Mouse (Mus musculus) stomach, postnatal 0 days (tissue): ENCODE measurements around the gene Olfr1234. TPM values are rescaled to one million over a fixed set of nuclear protein-coding genes. Genes with fewer than 3 reads are reported as not detected.

ENCODE experiments used
- ATAC-seq: fragments of 200-750 bp; cut with Nextera tagmentation; 2 replicates; pipeline ENCODE4 v1.8.0; 2017; ENCODE audit not compliant: low FRiP score, low TSS enrichment
- DNase-seq: peaks from one replicate; pipeline ENCODE4 v3.0.0-alpha.2; 2016; ENCODE audit warnings: low spot score
- H3K27ac ChIP-seq: fragments of 300-500 bp; sonication (generic); replicated peaks from 2 replicates; pipeline ENCODE4 v1.5.1; 2014; ENCODE audit warnings: mild to moderate bottlenecking, control low read depth
- H3K27me3 ChIP-seq: fragments of 300-500 bp; sonication (generic); 2 replicates; pipeline ENCODE4 v1.6.1; 2014; ENCODE audit warnings: low read length; ENCODE audit not compliant: control insufficient read depth, insufficient read depth
- H3K36me3 ChIP-seq: fragments of 300-500 bp; sonication (generic); 2 replicates; pipeline ENCODE4 v1.6.1; 2014; ENCODE audit warnings: low read length, mixed read lengths; ENCODE audit not compliant: control insufficient read depth, insufficient read depth
- H3K4me1 ChIP-seq: fragments of 300-500 bp; sonication (generic); replicated peaks from 2 replicates; pipeline ENCODE4 v1.6.1; 2014; ENCODE audit warnings: antibody characterized with exemption; ENCODE audit not compliant: control insufficient read depth, insufficient read depth
- H3K4me2 ChIP-seq: fragments of 300-500 bp; sonication (generic); replicated peaks from 2 replicates; pipeline ENCODE4 v1.6.1; 2014; ENCODE audit warnings: low read depth, mild to moderate bottlenecking, control low read depth, moderate library complexity
- H3K4me3 ChIP-seq: fragments of 300-500 bp; sonication (generic); 2 replicates; pipeline ENCODE4 v1.5.1; 2014; ENCODE audit warnings: low read depth, low read length, control low read depth
- H3K9ac ChIP-seq: fragments of 300-500 bp; sonication (generic); 2 replicates; pipeline ENCODE4 v1.6.1; 2014; ENCODE audit warnings: mild to moderate bottlenecking, low read length, control low read depth, mixed read lengths
- H3K9me3 ChIP-seq: fragments of 300-500 bp; sonication (generic); 2 replicates; pipeline ENCODE4 v1.6.1; 2016; ENCODE audit warnings: low read length; ENCODE audit not compliant: control insufficient read depth
- CTCF ChIP-seq: IDR thresholded peaks from 2 replicates; pipeline ENCODE4 v1.5.1; 2016; ENCODE audit warnings: antibody characterized with exemption, low read depth, mild to moderate bottlenecking, moderate library complexity
- EP300 ChIP-seq: optimal IDR thresholded peaks from 2 replicates; pipeline ENCODE3; 2016; ENCODE audit warnings: antibody characterized with exemption
- WGBS: fragments of 180-500 bp; shearing (Covaris S2); extraction: QIAGEN DNeasy Blood & Tissue Kit; methylation state at CpG from one replicate; pipeline ENCODE4 v1.1.7; 2014; 5-methylcytosine and 5-hydroxymethylcytosine counted together
- polyA plus RNA-seq: library from polyadenylated mRNA; unstranded; fragments of >200 nt; fragmentation: Nextera tagmentation; extraction: Ambion mirVana; gene quantifications from 2 replicates; pipeline ENCODE4 v1.2.1, GENCODE M21; 2015

The Olfr1234 gene
- not detected in 2 replicates for polyA plus RNA-seq

GRCm38 (mm10) chr2:89364765-89365164 lies at the start of gene Olfr1234:
Olfr1234 (minus strand) TSS chr2:89364865.
- Histone ChIP-seq H3K9me3 (no peaks in the 10 kb centered on the region), H3K4me2 (no peak within 1 kb of the TSS), H3K36me3 (no peaks in the 10 kb centered on the region), H3K4me3 (no peak within 1 kb of the TSS), H3K27me3 (no peaks in the 10 kb centered on the region), H3K9ac (no peak within 1 kb of the TSS), H3K27ac (no peak within 1 kb of the TSS), H3K4me1 (no peaks in the 10 kb centered on the region)
- ATAC-seq (no peak), DNase-seq (no peak)
- TF ChIP-seq EP300 (no peak), CTCF (no peak)
- WGBS = 82% methylated on average over 4 of the region's 4 CpGs

- no peak within 1 kb of the TSS for H3K4me2 ChIP-seq
- WGBS = 92% methylated on average over 2 of the region's 2 CpGs
- TF ChIP-seq EP300 (no peak), CTCF (no peak)
- no peaks in the 10 kb centered on the region for H3K9me3 ChIP-seq
- H3K4me3 ChIP-seq = no peak within 1 kb of the TSS
- H3K9ac ChIP-seq = no peak within 1 kb of the TSS
- no peaks in the 10 kb centered on the region for H3K4me1 ChIP-seq
- no peaks in the 10 kb centered on the region for H3K36me3 ChIP-seq
- no peaks in the 10 kb centered on the region for H3K27me3 ChIP-seq
- DNase-seq (no peak), ATAC-seq (no peak)
- no peak within 1 kb of the TSS for H3K27ac ChIP-seq
Observed at GRCm38 (mm10) chr2:89409576-89409975, 44.9 kb upstream of the Olfr1234 start, which contains the start of gene Olfr1238. Olfr1238 (minus strand) TSS chr2:89409676.

GRCm38 (mm10) chr2:89400882-89401281 lies 36.2 kb upstream of the Olfr1234 start:
- H3K27ac ChIP-seq = no peak overlapping the region
- H3K4me2 ChIP-seq = no peak overlapping the region
- no peaks in the 10 kb centered on the region for H3K27me3 ChIP-seq
- no peaks in the 10 kb centered on the region for H3K4me1 ChIP-seq
- no peak overlapping the region for H3K4me3 ChIP-seq
- H3K9me3 ChIP-seq = no peaks in the 10 kb centered on the region
- H3K36me3 ChIP-seq = no peaks in the 10 kb centered on the region
- WGBS = 80% methylated on average over 1 of the region's 1 CpGs
- TF ChIP-seq EP300 (no peak), CTCF (no peak)
- ATAC-seq (no peak), DNase-seq (no peak)
- no peak overlapping the region for H3K9ac ChIP-seq

- DNase-seq = no peak
- H3K36me3 ChIP-seq = no peaks in the 10 kb centered on the region
- ATAC-seq = no peak
- no peak within 1 kb of the TSS for H3K27ac ChIP-seq
- H3K4me2 ChIP-seq = no peak within 1 kb of the TSS
- no peaks in the 10 kb centered on the region for H3K27me3 ChIP-seq
- no peaks in the 10 kb centered on the region for H3K4me1 ChIP-seq
- no peak within 1 kb of the TSS for H3K9ac ChIP-seq
- TF ChIP-seq CTCF (no peak), EP300 (no peak)
- H3K4me3 ChIP-seq = no peak within 1 kb of the TSS
- H3K9me3 ChIP-seq = no peaks in the 10 kb centered on the region
Observed at GRCm38 (mm10) chr2:89342298-89342697, 22.4 kb downstream of the Olfr1234 start, which contains the start of gene Olfr1233. Olfr1233 (minus strand) TSS chr2:89342398.

- Histone ChIP-seq H3K4me1 (no peaks in the 10 kb centered on the region), H3K27ac (no peak within 1 kb of the TSS), H3K27me3 (no peaks in the 10 kb centered on the region), H3K9me3 (no peaks in the 10 kb centered on the region), H3K9ac (no peak within 1 kb of the TSS), H3K4me2 (no peak within 1 kb of the TSS), H3K4me3 (no peak within 1 kb of the TSS), H3K36me3 (no peaks in the 10 kb centered on the region)
- TF ChIP-seq EP300 = no peak
- TF ChIP-seq CTCF = no peak
- ATAC-seq (no peak), DNase-seq (no peak)
Observed at GRCm38 (mm10) chr2:89329575-89329974, 35.1 kb downstream of the Olfr1234 start, which contains the start of gene Olfr1232. Olfr1232 (minus strand) TSS chr2:89329675.

Other genes with a start within 250 kb of the Olfr1234 start
- gene Olfr1221, start 247.6 kb downstream of the Olfr1234 start, polyA plus RNA-seq = 0.04 TPM in 1 of 2 replicates, not detected in the other
- gene Olfr1222, start 231.8 kb downstream of the Olfr1234 start, polyA plus RNA-seq = not detected in 2 replicates
- gene Olfr1223, start 213.3 kb downstream of the Olfr1234 start, polyA plus RNA-seq = not detected in 2 replicates
- not detected in 2 replicates for gene Olfr1224-ps1, start 200.8 kb downstream of the Olfr1234 start, polyA plus RNA-seq
- not detected in 2 replicates for gene Olfr1225, start 190.2 kb downstream of the Olfr1234 start, polyA plus RNA-seq
- 0.01 TPM in 1 of 2 replicates, not detected in the other for gene Olfr1226, start 164.8 kb downstream of the Olfr1234 start, polyA plus RNA-seq
- not detected in 2 replicates for gene Olfr1228, start 110.8 kb downstream of the Olfr1234 start, polyA plus RNA-seq
- not detected in 2 replicates for gene Olfr1229, start 76.9 kb downstream of the Olfr1234 start, polyA plus RNA-seq
- not detected in 2 replicates for gene Olfr1230, start 67.6 kb downstream of the Olfr1234 start, polyA plus RNA-seq
- 0.02 TPM in 1 of 2 replicates, not detected in the other for gene Olfr1231, start 57.8 kb downstream of the Olfr1234 start, polyA plus RNA-seq
- not detected in 2 replicates for gene Olfr1232, start 35.2 kb downstream of the Olfr1234 start, polyA plus RNA-seq
- 0.02 TPM in 1 of 2 replicates, not detected in the other for gene Olfr1233, start 22.5 kb downstream of the Olfr1234 start, polyA plus RNA-seq
- gene Olfr1238, start 44.8 kb upstream of the Olfr1234 start, polyA plus RNA-seq = not detected in 2 replicates
- gene Olfr1239, start 55.5 kb upstream of the Olfr1234 start, polyA plus RNA-seq = not detected in 2 replicates
- not detected in 2 replicates for gene Olfr1240, start 78.1 kb upstream of the Olfr1234 start, polyA plus RNA-seq
- gene Olfr1241, start 122.3 kb upstream of the Olfr1234 start, polyA plus RNA-seq = not detected in 2 replicates
- not detected in 2 replicates for gene Olfr1242, start 133.5 kb upstream of the Olfr1234 start, polyA plus RNA-seq
- gene Olfr1243, start 166.6 kb upstream of the Olfr1234 start, polyA plus RNA-seq = not detected in 2 replicates
- gene Olfr1245, start 213.6 kb upstream of the Olfr1234 start, polyA plus RNA-seq = not detected in 2 replicates
- gene Olfr1246, start 228.3 kb upstream of the Olfr1234 start, polyA plus RNA-seq = not detected in 2 replicates
- gene Olfr1247, start 249.3 kb upstream of the Olfr1234 start, polyA plus RNA-seq = 0.01 TPM in 1 of 2 replicates, not detected in the other